Mouse (Mus musculus) bone marrow, adult 2 months (tissue): ENCODE data around the gene Praf2.

ENCODE experiments used
- CTCF ChIP-seq: fragments of 200-500 bp; IDR thresholded peaks from 2 replicates; pipeline ENCODE4 v1.5.1; 2011; ENCODE audit warnings: low read length, control low read depth; ENCODE audit not compliant: control insufficient read depth, insufficient read depth
- POLR2A ChIP-seq: fragments of 200-500 bp; IDR thresholded peaks from 2 replicates; pipeline ENCODE4 v1.6.1; 2011; ENCODE audit warnings: low read depth, mild to moderate bottlenecking, control low read depth, low read length, borderline replicate concordance; ENCODE audit not compliant: control insufficient read depth

GRCm38 (mm10) chrX:7727176-7727575 lies 1.1 kb upstream of the Praf2 start:
- TF ChIP-seq CTCF (no peak), POLR2A (no peak)
